Mouse (Mus musculus) midbrain, postnatal 0 days (tissue): ENCODE measurements at regions not wholly inside any gene's neighbourhood (a gene's known extent, or its start where the extent isn't known, plus 50 kb on each side); places are given as distances from the start of the nearest gene placed in this dataset.
"Not testable (repeated sequence)": the region's sequence is repeated elsewhere in the genome, so short reads cannot be mapped to it uniquely, and the experiment has no call there.

Experiments
- ATAC-seq: fragments of 200-750 bp; cut with Nextera tagmentation; 2 replicates; pipeline ENCODE4 v1.8.0; 2017; ENCODE audit warnings: moderate number of reproducible peaks, mild to moderate bottlenecking, moderate TSS enrichment, moderate library complexity; ENCODE audit not compliant: low FRiP score
- DNase-seq: peaks from one replicate; pipeline ENCODE4 v3.0.0-alpha.2; 2015; ENCODE audit warnings: low spot score
- H3K27ac ChIP-seq: fragments of 300-500 bp; sonication (generic); 2 replicates; pipeline ENCODE4 v1.5.1; 2014; ENCODE audit warnings: low read depth, mild to moderate bottlenecking, low read length, mixed read lengths
- H3K27me3 ChIP-seq: fragments of 300-500 bp; sonication (generic); 2 replicates; pipeline ENCODE4 v1.6.1; 2014; ENCODE audit warnings: low read length, control low read depth, mixed read lengths; ENCODE audit not compliant: insufficient read depth
- H3K36me3 ChIP-seq: fragments of 300-500 bp; sonication (generic); 2 replicates; pipeline ENCODE4 v1.6.1; 2014; ENCODE audit warnings: low read length, control low read depth, mixed read lengths; ENCODE audit not compliant: insufficient read depth
- H3K4me1 ChIP-seq: fragments of 300-500 bp; sonication (generic); 2 replicates; pipeline ENCODE4 v1.6.1; 2014; ENCODE audit warnings: mild to moderate bottlenecking, control low read depth, antibody characterized with exemption, low read length, mixed read lengths; ENCODE audit not compliant: insufficient read depth
- H3K4me2 ChIP-seq: fragments of 300-500 bp; sonication (generic); 2 replicates; pipeline ENCODE4 v1.6.1; 2014; ENCODE audit warnings: low read depth, mild to moderate bottlenecking, low read length, mixed read lengths; ENCODE audit not compliant: poor library complexity, severe bottlenecking
- H3K4me3 ChIP-seq: fragments of 300-500 bp; sonication (generic); 2 replicates; pipeline ENCODE4 v1.5.1; 2014; ENCODE audit warnings: low read depth, mild to moderate bottlenecking, low read length, moderate library complexity
- H3K9ac ChIP-seq: fragments of 300-500 bp; sonication (generic); replicated peaks from 2 replicates; pipeline ENCODE4 v1.6.1; 2014; ENCODE audit warnings: mild to moderate bottlenecking, low read length, moderate library complexity, mixed read lengths; ENCODE audit not compliant: poor library complexity, severe bottlenecking
- H3K9me3 ChIP-seq: fragments of 300-500 bp; sonication (generic); 2 replicates; pipeline ENCODE4 v1.6.1; 2016; ENCODE audit warnings: low read length, control low read depth
- CTCF ChIP-seq: IDR thresholded peaks from 2 replicates; pipeline ENCODE4 v1.5.1; 2016; ENCODE audit warnings: antibody characterized with exemption, mild to moderate bottlenecking
- WGBS: fragments of 180-500 bp; shearing (Covaris S2); extraction: QIAGEN DNeasy Blood & Tissue Kit; methylation state at CpG from one replicate; pipeline ENCODE4 v1.1.7; 2014; 5-methylcytosine and 5-hydroxymethylcytosine counted together

DNA sequence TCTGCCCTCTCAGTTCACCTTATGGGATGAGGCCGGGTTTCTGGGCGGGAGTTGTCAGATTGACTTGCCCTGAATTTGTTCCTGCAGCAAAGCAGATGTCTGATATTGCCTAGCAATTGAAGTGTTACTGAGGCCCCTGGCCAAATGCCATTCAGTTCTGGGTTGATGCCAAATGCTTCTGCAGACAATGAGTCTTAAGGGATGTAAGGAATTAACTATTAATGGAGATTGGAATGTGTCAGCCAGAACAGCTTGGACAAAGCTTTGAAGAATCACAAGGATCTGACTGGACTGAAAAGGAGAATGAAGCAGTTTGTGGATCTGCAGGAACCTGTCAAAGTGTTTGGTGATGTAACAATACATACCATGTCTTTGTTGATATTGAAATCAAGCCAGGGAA lies 140.7 kb upstream of the Cldn34b3 start:
- no peaks in the 10 kb centered on the region for H3K4me1 ChIP-seq
- H3K9ac ChIP-seq, result no peak overlapping the region
- no peaks in the 10 kb centered on the region for H3K9me3 ChIP-seq
- H3K27me3 ChIP-seq, result no peaks in the 10 kb centered on the region
- H3K27ac ChIP-seq, result no peak overlapping the region
- ATAC-seq, result no peak
- DNase-seq, result peak; percentile 73
- no peak for TF ChIP-seq CTCF
- H3K36me3 ChIP-seq, result no peaks in the 10 kb centered on the region
- H3K4me3 ChIP-seq, result no peak overlapping the region
- no peak overlapping the region for H3K4me2 ChIP-seq
- 44% methylated on average over 2 of the region's 2 CpGs for WGBS

DNA sequence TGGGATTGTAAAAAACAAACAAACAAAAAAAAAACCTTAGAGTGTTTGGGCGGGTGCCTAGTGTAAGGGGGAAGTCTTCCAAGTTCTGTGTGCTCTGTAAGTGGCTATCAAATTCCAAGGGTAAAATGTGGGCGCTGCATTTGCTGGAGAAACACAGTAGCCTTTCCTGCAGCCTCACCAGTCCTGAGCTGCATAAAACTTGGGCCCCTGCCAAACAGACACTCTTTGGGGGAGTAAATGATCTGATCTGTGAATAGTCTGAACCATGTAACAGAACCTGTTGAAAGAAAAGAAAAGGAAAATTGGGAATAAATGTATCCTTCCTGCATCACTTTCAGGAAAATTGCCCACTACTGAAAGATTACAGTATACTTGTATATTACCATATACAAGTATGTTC lies 126.4 kb upstream of the Cldn34b3 start:
- TF ChIP-seq CTCF, result no peak
- Histone ChIP-seq H3K4me2 (no peak overlapping the region), H3K36me3 (no peaks in the 10 kb centered on the region), H3K9me3 (no peaks in the 10 kb centered on the region), H3K27ac (no peak overlapping the region), H3K4me1 (no peaks in the 10 kb centered on the region), H3K4me3 (no peak overlapping the region), H3K9ac (no peak overlapping the region), H3K27me3 (no peaks in the 10 kb centered on the region)
- WGBS, result 59% methylated on average over 2 of the region's 2 CpGs
- no peak for ATAC-seq
- DNase-seq, result no peak

DNA sequence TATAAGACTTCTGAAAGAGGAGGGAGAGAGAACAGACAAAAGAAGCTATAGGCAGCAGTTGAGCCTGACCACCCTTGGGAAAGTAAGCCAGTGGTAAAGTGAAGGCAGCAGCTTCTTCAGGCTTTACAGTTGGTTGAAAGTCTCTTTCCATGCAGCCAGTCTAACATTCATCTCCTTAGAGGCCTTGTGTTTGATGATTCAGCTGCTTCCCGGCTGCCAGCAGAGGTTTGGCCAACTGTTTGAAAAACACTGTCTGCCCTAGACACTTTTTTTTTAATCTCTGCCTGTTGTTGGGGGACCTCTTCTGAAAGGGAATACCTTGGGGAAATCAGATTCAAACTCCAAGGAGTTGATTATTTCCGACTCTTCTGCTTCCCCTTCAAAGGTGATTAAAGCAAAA lies 123.1 kb upstream of the Cldn34b3 start:
- Histone ChIP-seq H3K4me3 (no peak overlapping the region), H3K36me3 (no peaks in the 10 kb centered on the region), H3K9ac (no peak overlapping the region), H3K27ac (no peak overlapping the region), H3K4me1 (no peaks in the 10 kb centered on the region), H3K9me3 (no peaks in the 10 kb centered on the region), H3K27me3 (no peaks in the 10 kb centered on the region), H3K4me2 (no peak overlapping the region)
- ATAC-seq (no peak), DNase-seq (no peak)
- WGBS, result 67% methylated on average over 2 of the region's 2 CpGs
- no peak for TF ChIP-seq CTCF

DNA sequence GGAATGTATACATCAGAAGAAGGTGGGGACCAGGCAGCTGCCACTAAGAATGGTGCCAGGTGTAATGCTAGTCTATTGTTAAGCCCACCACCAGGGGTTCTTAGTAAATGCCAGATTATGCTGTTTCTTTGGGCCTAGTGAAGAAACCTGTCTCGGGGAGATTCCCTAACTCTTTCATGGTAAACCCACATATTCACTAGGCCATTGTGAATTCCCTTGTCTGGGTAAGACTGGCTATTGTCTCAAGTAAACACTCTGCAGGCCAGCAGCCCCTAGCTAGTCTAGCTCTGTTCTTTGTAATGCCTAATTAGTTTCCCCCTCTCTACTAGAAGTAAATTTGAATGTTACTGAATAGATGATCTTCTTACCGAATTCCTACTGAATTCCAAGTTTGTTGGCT lies 89.3 kb upstream of the Cldn34b3 start:
- not testable (repeated sequence) for ATAC-seq, H3K9ac ChIP-seq, H3K27ac ChIP-seq, H3K27me3 ChIP-seq, H3K36me3 ChIP-seq, H3K4me3 ChIP-seq, DNase-seq, H3K4me2 ChIP-seq, H3K9me3 ChIP-seq, H3K4me1 ChIP-seq
- 60% methylated on average over 2 of the region's 2 CpGs for WGBS

DNA sequence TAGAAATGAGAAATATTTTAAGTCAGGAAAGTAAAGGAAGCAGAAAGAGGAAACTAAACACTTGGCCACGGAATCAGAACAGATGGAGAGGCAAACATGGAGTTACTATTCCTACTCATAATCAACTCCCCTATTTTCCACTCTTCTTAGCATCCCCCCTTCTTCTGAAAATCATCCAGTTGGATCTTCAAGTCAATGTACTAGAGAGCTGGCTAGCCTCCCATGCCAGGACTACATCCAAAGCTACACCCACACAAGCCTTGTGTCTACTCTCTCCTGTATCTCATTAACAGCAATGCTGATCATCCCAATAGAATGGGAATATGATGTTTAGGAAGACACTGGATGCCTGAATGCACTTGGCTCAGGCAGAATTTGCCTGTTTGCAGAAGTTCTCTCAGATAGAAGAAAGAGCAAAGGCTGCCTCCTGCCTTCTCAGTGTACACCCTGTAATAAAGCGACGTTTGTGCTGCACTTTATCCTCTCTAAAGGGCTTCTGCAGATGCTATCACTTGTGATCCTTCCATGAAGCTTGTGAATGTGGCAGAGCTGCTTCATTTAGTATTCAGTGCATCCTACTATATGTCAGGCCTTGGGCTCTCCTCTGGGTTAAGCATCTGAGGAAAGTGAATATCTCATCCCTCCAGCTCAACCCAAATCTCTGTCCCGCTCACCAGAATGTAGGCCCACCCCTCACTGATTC lies 82.5 kb upstream of the Cldn34b3 start:
- Histone ChIP-seq H3K4me2 (no peak overlapping the region), H3K27me3 (no peaks in the 10 kb centered on the region), H3K27ac (no peak overlapping the region), H3K4me3 (no peak overlapping the region), H3K4me1 (no peaks in the 10 kb centered on the region), H3K9me3 (no peaks in the 10 kb centered on the region), H3K9ac (no peak overlapping the region), H3K36me3 (no peaks in the 10 kb centered on the region)
- 87% methylated on average over 4 of the region's 4 CpGs for WGBS
- DNase-seq, result no peak
- no peak for TF ChIP-seq CTCF
- ATAC-seq, result no peak

DNA sequence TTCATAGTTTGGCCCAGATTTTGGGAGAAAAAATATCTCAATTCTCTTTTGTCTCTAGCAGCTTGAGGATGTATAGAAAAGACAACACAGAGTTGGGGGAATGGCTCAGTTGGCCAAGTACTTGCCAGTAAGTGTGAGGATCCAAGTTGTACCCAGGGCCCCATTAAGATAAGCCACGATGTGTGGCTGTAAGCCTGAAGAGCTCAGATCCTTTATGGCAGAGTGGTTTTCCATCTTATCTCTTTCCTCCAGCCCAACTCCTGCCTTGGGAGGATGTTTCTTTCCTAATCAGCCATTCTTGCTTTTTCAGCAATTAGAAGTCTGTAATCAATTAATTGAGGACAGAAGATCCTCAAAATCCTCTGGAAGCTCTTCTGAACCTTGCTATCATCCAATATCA lies 63.5 kb upstream of the Cldn34b3 start:
- H3K4me2 ChIP-seq, result no peak overlapping the region
- no peaks in the 10 kb centered on the region for H3K4me1 ChIP-seq
- H3K4me3 ChIP-seq, result no peak overlapping the region
- no peaks in the 10 kb centered on the region for H3K27me3 ChIP-seq
- ATAC-seq (no peak), DNase-seq (no peak)
- WGBS, result 67% methylated on average over 1 of the region's 1 CpGs
- no peak overlapping the region for H3K9ac ChIP-seq
- H3K36me3 ChIP-seq, result no peaks in the 10 kb centered on the region
- H3K9me3 ChIP-seq, result no peaks in the 10 kb centered on the region
- TF ChIP-seq CTCF, result no peak
- H3K27ac ChIP-seq, result no peak overlapping the region
